Mouse (Mus musculus): ENCODE results near the gene Plch1. TPM values are rescaled to one million over a fixed set of nuclear protein-coding genes. Genes with fewer than 3 reads are reported as not detected.

Gene Plch1
- total RNA-seq, 2 experiments from 2014 or later: not detected

DNA sequence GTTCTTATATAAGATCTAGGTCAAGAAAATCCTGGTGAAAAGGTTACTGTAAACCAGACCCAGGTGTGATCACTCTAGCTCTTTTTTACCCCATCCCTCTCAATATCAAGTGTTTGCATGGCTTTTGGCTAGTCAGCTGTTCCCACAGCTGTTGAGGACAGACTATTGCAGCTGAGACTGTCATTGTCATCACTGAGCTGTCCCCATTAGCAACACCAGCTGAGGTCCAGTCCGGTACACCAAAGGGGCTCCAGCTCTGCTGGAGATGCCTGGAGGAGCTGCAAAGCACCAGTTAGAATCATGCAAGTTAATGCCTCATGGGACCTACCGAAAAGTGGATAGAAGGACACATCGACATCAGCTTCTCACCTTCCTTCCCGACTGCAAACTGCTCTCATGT is 206.5 kb downstream of the Plch1 start:
- no peak for DNase-seq

- DNase-seq: no peak
These were observed 230.5 kb downstream of the Plch1 start for GRCm38 (mm10) chr3:63668779-63669178.

GRCm38 (mm10) chr3:63665307-63665706 is 234.0 kb downstream of the Plch1 start:
- no peak for DNase-seq

- DNase-seq: no peak
These were observed 234.6 kb downstream of the Plch1 start for GRCm38 (mm10) chr3:63664575-63665243.

Other genes with a start within 250 kb of the Plch1 start
- 1 to 10 TPM; 4.0 to 4.7 TPM for gene E130311K13Rik, start 30.0 kb upstream of the Plch1 start, total RNA-seq (2021)
- 1 to 10 TPM; 5.2 to 6.3 TPM for gene Slc33a1, start 65.3 kb upstream of the Plch1 start, total RNA-seq (2021)
- gene Gmps, start 76.6 kb upstream of the Plch1 start, total RNA-seq (2021): 10 to 100 TPM; 15.0 to 15.4 TPM
- gene Vmn2r1, start 182.1 kb upstream of the Plch1 start, total RNA-seq (2021): under 1 TPM; 0.08 TPM
- not detected for gene Vmn2r2, start 242.5 kb upstream of the Plch1 start, total RNA-seq (2021)

All from gastrocnemius, postnatal 25 days (tissue).